Mouse (Mus musculus) frontal cortex, postnatal 14 days (tissue): ENCODE data around the gene Atxn1.

Experiments
- DNase-seq, 2 experiments: peaks; one replicate each; pipeline ENCODE4 v3.0.0; 2022; ENCODE audit warnings: low spot score in 2 of 2

The Atxn1 gene

DNA sequence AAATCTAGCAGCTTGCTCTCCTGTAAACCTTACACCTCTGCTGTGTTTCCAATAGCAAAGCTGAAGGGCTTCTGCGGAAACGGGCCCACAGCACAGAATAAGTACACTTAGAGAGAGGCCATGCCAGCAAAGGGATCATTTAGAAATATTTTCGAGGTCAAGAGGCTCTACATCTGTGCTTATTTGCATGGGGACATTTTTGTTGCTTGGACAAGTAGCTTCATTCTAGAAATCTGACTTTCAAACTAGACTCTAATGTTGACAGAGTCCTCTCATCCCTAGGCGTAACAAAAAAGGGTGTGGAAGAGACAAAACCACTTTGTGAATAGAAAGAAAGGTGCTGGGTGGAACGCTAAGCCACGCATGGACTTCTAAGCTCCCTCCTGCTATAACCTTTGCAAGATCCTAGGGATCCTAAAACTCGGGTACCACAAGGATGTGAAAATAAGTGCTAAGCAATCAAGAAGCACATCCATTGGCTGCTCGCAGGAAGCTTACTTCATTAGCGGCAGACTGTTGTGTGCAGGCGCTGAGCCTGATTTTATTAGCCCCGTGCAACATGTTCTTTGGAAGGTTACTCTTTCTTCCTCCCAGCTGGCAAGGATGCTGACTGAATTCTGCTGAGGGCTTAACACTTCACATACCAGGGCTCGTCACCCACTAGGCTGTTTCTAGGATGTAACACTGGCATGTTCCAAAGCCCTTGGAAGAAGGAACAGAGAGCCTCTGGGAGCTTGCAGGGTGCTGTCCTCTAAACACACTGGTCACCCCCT is 334.1 kb downstream of the Atxn1 start:
- DNase-seq = no peak

DNA sequence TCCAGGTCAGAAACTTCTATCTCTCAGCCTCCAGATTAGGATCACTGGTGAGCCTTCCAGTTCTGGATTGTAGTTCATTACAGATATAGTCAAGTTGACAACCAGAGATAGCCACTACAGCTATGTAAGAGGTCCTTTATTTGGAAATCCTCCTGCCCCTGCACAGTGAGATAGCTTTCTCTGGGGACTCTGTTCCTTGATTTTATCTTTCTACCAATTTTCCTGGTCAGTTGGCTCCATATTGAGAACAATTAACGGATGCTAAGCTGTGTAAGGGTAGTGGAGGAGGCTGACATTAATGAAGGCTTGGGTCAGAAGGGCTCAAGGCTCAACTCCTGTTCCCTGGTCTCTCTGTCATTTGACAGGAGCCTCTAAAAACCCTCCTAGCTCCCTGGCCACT is 335.1 kb downstream of the Atxn1 start:
- DNase-seq = no peak

GRCm38 (mm10) chr13:45628341-45628740 is 336.5 kb downstream of the Atxn1 start:
- DNase-seq = no peak

DNA sequence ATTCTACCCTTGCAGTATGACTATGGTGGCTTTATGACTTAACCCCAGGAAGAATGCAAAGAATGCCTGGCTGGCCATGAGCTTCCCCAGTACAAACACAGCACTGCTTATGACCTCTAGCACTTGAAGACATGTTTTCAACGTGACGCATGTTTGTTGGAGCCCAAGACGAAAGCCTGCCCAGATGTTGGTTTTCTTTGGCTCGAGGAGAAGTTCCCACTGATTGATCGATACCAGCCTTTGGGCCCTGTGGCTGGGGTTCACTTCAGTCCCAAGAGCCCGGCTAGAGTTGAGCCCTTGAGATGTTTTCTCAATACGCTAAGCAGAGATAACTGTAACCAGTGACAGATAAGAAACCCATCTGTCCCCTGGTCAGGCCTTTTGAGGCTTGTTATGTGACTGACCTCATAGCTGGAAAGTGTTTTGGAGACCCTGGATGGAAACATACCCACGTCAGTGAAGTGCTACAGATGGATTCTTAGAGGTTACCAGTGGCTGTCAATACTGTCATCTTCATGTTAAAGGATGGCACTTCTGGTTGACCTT is 337.5 kb downstream of the Atxn1 start:
- DNase-seq = no peak

- no peak for DNase-seq
Observed at GRCm38 (mm10) chr13:45625740-45626139, 339.1 kb downstream of the Atxn1 start.

DNA sequence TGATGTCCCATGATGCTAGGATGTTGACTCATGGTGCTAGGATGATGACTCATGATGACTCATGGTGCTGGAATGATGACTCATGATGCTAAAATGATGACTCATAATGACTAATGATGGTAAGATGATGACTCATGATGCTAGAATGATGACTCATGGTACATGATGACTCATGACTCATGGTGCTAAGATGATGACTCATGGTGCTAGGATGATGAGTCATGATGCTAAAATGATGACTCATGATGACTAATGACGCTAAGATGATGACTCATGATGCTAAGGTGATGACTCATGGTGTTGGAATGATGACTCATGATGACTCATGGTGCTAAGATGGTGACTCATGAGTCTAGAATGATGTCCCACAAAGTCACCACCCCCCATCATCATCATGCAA is 341.0 kb downstream of the Atxn1 start:
- no peak for DNase-seq

DNA sequence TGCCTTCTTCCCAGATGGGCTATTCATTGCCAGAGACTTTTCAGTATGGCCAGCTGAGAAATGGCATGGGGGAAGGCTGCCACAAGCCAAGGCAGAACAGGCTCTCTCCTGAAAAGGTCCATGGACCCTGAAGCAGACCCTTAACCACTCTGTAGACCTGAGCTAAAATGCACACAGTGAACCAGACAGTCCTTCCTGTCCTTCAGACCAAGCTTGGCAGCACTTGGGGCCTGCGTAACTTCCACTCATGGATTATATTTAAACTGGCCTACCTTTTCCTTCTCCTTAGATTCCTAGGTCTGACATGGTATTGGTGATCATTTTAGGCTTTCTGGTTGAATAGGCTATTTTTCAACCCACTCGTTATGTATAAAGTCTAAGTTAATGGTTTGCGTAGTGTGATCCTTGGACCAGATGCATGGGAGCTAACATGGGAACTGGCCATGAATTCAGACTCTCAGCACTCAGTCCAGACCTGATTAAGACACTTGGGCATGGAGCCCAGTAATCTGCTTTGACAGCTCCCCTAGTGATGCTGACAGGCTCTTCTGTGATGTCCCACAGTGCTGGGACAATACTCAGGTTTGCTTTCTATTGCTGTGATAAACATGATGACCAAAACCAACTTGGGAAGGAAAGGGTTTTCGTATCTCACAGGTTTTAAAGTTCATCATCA is 341.8 kb downstream of the Atxn1 start:
- DNase-seq = no peak

DNA sequence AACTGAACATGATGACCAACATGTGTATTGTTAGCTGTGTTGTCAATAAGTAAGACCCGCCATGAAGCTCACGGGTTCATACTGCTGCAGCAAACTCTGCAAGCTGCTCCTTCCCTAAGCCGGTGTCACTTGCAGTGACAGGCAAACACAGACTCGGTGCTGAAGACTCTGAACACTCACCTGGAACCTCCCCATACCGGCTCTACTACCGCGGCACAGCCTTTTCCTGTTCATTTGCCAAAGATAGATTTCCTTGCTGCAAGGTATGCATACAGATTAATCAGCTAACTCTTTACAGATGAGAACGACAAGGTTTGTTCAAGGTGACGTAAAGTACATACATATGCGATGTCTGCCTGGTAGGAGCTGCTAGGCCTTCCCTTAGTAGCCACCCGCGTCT is 344.1 kb downstream of the Atxn1 start:
- DNase-seq = no peak

GRCm38 (mm10) chr13:45620281-45620680 is 344.5 kb downstream of the Atxn1 start:
- no peak for DNase-seq

DNA sequence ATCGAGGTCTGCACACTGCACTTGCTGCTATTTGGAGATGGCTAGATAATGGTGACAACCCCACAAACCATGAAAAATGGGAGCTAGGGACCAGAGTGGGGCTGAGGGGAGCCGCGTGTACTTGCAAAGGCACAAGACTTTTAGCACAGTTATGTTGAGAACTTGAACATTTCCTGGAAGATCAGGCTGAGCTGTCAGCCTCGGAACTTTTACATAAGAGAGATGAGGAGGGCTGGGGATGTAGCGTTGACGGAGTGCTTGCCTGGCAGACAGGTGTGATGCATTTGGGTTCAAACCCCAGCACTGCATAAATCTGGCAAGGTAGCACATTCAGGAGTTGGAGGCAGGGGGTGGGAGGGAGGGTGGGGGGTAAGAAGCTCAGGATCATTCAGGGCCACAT is 346.8 kb downstream of the Atxn1 start:
- DNase-seq = no peak

DNA sequence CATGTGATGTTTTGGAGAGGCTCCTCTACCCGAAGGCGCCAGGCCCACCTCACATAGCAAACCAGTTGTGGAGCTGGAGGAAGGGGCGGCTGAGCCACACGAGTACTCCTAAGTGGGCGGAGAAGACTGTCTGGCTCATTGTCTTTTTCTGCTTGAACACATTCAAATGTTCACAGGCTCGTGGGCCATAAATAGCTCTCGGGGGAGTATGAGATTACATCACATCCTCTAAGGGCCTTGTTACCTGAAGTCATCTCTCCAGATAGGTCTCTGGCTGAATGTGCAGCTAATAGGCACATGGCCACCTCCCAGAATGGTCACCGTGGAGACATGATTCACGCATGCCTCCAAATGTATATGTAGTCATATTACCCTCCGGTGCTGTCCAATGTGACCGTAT is 350.0 kb downstream of the Atxn1 start:
- DNase-seq = peak; percentile 36 to 68

DNA sequence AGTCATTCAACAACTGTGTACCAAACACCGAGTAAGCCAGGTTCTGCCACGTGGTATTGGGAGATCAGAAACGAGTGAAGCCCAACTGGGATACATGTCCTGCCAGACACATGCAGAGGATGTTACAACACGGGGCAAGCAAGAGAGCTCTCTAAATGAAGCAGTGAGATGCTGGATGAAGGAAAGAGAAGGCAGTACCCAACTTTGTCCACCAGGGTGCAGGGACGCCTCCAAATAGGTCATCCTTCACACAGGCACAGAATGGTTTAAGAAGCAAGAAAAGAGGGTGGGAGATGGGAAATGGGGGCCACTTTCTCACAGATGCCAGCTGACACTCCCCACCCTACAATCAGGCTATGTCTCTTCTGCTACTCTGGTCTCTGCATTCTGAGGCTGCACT is 351.5 kb downstream of the Atxn1 start:
- peak; percentile 52 to 54 for DNase-seq

DNA sequence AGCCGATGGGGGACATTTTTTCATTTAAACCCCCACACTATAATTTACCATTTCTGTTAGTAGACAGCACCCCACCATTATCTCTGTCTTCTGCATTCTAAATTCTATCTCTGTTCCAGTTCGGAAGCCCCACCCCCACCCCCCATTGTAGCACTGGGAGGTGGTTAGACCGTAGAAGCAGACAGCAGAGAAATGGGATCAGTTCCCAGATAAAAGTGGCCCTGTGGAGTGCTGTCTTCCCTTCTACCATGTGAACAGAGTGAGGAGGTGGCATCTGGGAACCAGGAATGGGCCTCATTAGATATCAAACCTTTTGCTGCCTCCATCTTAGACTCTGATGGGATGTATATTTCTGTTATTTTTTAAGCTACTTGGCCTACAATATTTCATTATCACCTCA is 353.3 kb downstream of the Atxn1 start:
- DNase-seq = no peak

- no peak for DNase-seq
Observed at GRCm38 (mm10) chr13:45609461-45609860, 355.3 kb downstream of the Atxn1 start.

- DNase-seq = no peak
Observed at GRCm38 (mm10) chr13:45608593-45608992, 356.2 kb downstream of the Atxn1 start.

GRCm38 (mm10) chr13:45607946-45608345 is 356.9 kb downstream of the Atxn1 start:
- no peak for DNase-seq

- no peak for DNase-seq
Observed at GRCm38 (mm10) chr13:45603636-45604035, 361.2 kb downstream of the Atxn1 start.

- no peak for DNase-seq
Observed at GRCm38 (mm10) chr13:45600443-45600842, 364.4 kb downstream of the Atxn1 start.

- DNase-seq = no peak
Observed at GRCm38 (mm10) chr13:45599831-45600230, 365.0 kb downstream of the Atxn1 start.

DNA sequence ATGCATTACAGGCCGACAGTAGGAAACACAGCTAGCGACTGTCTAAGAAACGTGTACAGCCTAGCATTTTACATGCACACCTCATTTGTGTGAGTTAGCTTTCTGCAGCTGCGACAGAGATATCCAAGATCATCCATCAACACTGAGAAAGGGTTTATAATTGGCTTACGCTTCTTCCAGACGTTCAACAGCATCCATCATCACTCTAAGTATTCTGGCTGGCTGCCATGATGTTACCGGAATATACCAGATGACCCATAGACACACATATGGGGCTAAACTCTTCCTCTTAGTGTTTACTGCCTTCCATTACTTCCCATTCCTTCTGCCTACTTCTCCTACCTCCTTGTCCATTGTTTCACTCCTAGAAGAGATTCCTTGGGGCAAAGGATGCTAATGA is 369.4 kb downstream of the Atxn1 start:
- no peak for DNase-seq

DNA sequence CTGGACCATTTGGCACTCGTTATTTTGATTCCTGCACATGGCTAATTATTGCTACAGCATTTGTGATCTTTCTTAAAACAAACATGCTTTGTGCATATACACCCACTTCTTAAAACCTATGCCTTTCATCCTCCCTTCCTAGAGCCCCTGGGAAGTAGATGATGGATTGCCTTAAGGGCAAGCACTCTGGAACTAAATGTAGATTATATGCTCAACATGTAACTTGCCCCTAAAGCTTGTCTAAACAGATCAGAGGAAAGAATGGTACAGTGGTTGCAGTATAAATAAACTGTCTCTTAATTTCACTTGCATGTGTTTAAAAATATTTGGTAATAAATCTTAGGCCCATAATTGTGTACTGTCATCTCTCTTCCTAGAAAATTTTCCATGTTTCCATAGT is 370.9 kb downstream of the Atxn1 start:
- DNase-seq = no peak

- DNase-seq = no peak
Observed at GRCm38 (mm10) chr13:45590898-45591297, 373.9 kb downstream of the Atxn1 start.

DNA sequence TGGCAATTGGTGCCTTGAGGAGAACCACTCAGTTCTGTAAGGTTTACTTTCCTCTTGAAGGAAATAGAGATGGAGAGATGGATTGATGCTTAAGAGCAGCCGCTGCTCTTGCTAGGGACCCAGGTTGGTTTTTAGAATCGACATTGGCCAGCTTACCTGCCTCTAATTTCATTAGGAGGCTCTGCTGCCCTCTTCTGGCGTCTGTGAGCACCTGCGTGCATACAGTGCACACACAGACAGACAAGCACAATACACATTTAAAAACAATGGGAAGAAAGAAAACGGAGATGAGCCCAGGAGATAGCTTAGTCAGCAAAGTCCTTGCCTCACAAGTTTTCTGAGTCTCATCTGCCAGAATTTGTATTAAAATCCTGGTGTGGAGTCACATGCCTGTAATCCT is 381.7 kb downstream of the Atxn1 start:
- DNase-seq = no peak
